Mouse (Mus musculus): Measurements from ENCODE around the gene St7l.

The St7l gene

GRCm38 (mm10) chr3:104963331-104964276 lies 99.8 kb downstream of the St7l start:
- no peak for DNase-seq (ENCODE audit: low spot score in 2 of 2)

- no peak for DNase-seq (ENCODE audit: low spot score in 2 of 2)
Observed at GRCm38 (mm10) chr3:104965070-104965855, 101.5 kb downstream of the St7l start.

- DNase-seq (ENCODE audit: low spot score in 2 of 2) = no peak
Observed at GRCm38 (mm10) chr3:104965991-104966554, 102.3 kb downstream of the St7l start.

GRCm38 (mm10) chr3:104967548-104968300 lies 103.9 kb downstream of the St7l start:
- peak; percentile 70 to 81 for DNase-seq (ENCODE audit: low spot score in 2 of 2)

All from frontal cortex, postnatal 10 days (tissue).